ENCODE assay signal across 7 mouse cellular contexts in the genomic region with DNA sequence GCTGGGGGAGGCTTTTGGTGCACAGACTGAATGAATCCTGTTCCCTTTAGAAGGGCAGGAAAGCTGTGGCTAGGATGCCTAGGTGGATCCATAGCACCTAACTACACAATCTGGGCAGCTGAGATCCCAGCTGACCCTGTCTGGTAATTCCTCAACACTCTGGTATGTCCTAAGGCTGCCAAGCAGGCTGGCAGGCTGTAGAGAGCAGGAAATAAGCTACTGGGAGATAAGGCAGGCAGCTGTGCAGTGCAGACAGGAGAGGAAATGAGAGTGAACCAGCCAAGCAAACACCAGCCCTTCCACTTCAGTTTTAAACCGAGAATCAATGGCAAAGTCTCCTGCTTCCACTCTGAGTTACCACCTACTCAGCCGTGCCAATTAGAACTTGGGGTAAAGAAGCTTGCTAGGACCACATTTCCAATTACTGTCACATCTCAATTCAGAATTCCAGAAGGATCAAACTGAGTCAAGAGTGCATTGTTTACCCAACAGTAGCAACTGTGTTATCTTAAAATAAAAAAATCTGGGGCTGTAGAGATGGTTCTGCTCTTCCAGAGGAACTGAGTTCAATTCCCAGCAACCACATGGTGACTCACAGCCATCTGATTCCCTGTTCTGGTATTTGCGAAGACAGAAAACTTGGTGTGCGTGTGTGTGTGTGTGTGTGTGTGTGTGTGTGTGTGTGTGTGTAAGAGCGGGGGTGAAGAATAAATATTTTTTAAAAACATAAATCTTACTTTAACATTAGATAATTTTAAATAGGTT.
DNase-seq lines count a peak whose midpoint lies in the region; ATAC-seq and TF ChIP-seq lines count a peak whose summit lies in the region.

No protein-coding gene starts in this region.

- TF ChIP-seq CTCF in heart, adult 2 months (IDR thresholded peaks at IDR 0.05), result no peak
- TF ChIP-seq CTCF in kidney, adult 2 months (conservative IDR thresholded peaks at IDR 0.05; ENCODE audit: insufficient read depth, insufficient read length, low read depth, low read length), result no peak
- no peak for TF ChIP-seq CTCF in stomach, postnatal 0 days (IDR thresholded peaks at IDR 0.05; ENCODE audit: low read depth)

- H3K4me3 ChIP-seq in heart, adult 2 months, result no peak overlapping the region
- no peak overlapping the region for H3K4me3 ChIP-seq in kidney, adult 2 months (ENCODE audit: insufficient read depth, low read depth, low read length)
- no peak overlapping the region for H3K4me3 ChIP-seq in liver, embryonic 16.5 days (ENCODE audit: low read depth, low read length)
- H3K4me3 ChIP-seq in stomach, postnatal 0 days (ENCODE audit: low read depth, low read length), result no peak overlapping the region

- peaks cover 14% of the 10 kb centered on the region for H3K4me1 ChIP-seq in heart, adult 2 months (ENCODE audit: control insufficient read depth, insufficient read depth, low read length)
- H3K4me1 ChIP-seq in kidney, adult 2 months (ENCODE audit: control insufficient read depth, insufficient read depth, low read length), result peaks cover 14% of the 10 kb centered on the region; the same call in 1 of the 2 replicates
- peaks cover 2% of the 10 kb centered on the region; the same call in 1 of the 2 replicates for H3K4me1 ChIP-seq in liver, embryonic 16.5 days (ENCODE audit: control insufficient read depth, low read depth, low read length)
- H3K4me1 ChIP-seq in stomach, postnatal 0 days (replicated peaks; ENCODE audit: control insufficient read depth, insufficient read depth), result no peaks in the 10 kb centered on the region

- peak; percentile 96 for TF ChIP-seq EP300 in heart, adult 2 months (IDR thresholded peaks at IDR 0.05; ENCODE audit: insufficient read depth, low read depth, low read length)
- no peak for TF ChIP-seq EP300 in stomach, postnatal 0 days (optimal IDR thresholded peaks at IDR 0.05)

- H3K27ac ChIP-seq in heart, adult 2 months, result peak overlapping the region; percentile 67
- no peak overlapping the region for H3K27ac ChIP-seq in kidney, adult 2 months (ENCODE audit: insufficient read depth, low read depth, low read length)
- no peak overlapping the region for H3K27ac ChIP-seq in liver, embryonic 16.5 days (ENCODE audit: low read length)
- peak overlapping the region; percentile 70 for H3K27ac ChIP-seq in stomach, postnatal 0 days (replicated peaks)

- ATAC-seq in liver, embryonic 16.5 days (ENCODE audit: low read depth), result 0 out of 2 replicates have a peak, but pooled peaks have one; percentile 41
- ATAC-seq in stomach, postnatal 0 days (ENCODE audit: low FRiP score, low TSS enrichment), result peak; percentile 97

- H3K9me3 ChIP-seq in liver, embryonic 16.5 days (replicated peaks; ENCODE audit: control insufficient read depth, low read length), result no peaks in the 10 kb centered on the region
- no peaks in the 10 kb centered on the region for H3K9me3 ChIP-seq in stomach, postnatal 0 days (ENCODE audit: control insufficient read depth, low read length)

- H3K9ac ChIP-seq in heart, adult 2 months (ENCODE audit: low read depth, low read length), result no peak overlapping the region
- no peak overlapping the region for H3K9ac ChIP-seq in liver, embryonic 16.5 days (ENCODE audit: low read depth, low read length)
- no peak overlapping the region for H3K9ac ChIP-seq in stomach, postnatal 0 days (ENCODE audit: low read length)

- H3K4me2 ChIP-seq in liver, embryonic 16.5 days (ENCODE audit: low read depth, low read length), result no peak overlapping the region
- H3K4me2 ChIP-seq in stomach, postnatal 0 days (replicated peaks; ENCODE audit: low read depth), result no peak overlapping the region

- H3K27me3 ChIP-seq in heart, adult 2 months (ENCODE audit: control insufficient read depth, insufficient read depth, low read length), result no peaks in the 10 kb centered on the region
- H3K27me3 ChIP-seq in kidney, adult 2 months (replicated peaks; ENCODE audit: control insufficient read depth, insufficient read depth, low read length), result no peaks in the 10 kb centered on the region
- no peaks in the 10 kb centered on the region for H3K27me3 ChIP-seq in liver, embryonic 16.5 days (ENCODE audit: control insufficient read depth, insufficient read depth, low read depth, low read length)
- no peaks in the 10 kb centered on the region for H3K27me3 ChIP-seq in stomach, postnatal 0 days (ENCODE audit: control insufficient read depth, insufficient read depth, low read length)

- WGBS in heart, adult 2 months, result 30% methylated on average over 5 of the region's 5 CpGs
- 49% methylated on average over 5 of the region's 5 CpGs for WGBS in kidney, adult 2 months
- WGBS in liver, embryonic 16.5 days (ENCODE audit: insufficient replicate concordance), result 15% methylated on average over 5 of the region's 5 CpGs
- WGBS in stomach, postnatal 0 days, result 56% methylated on average over 5 of the region's 5 CpGs

- DNase-seq in right cerebral cortex, postnatal 10 days (ENCODE audit: low spot score in 2 of 2), result peak; percentile 38 to 58
- no peak for DNase-seq in right cerebral cortex, postnatal 36 days (ENCODE audit: low spot score in 2 of 2)
- peak; percentile 71 for DNase-seq in adrenal gland, postnatal 14 days
- peak; percentile 63 to 83 for DNase-seq in heart, adult 2 months
- peak; percentile 67 for DNase-seq in kidney, adult 2 months
- peak; percentile 65 for DNase-seq in stomach, postnatal 0 days (ENCODE audit: low spot score)

- no peak for TF ChIP-seq POLR2A in heart, adult 2 months (IDR thresholded peaks at IDR 0.05; ENCODE audit: insufficient read depth, low read depth, low read length)
- no peak for TF ChIP-seq POLR2A in kidney, adult 2 months (IDR thresholded peaks at IDR 0.05; ENCODE audit: low read depth, low read length)

- H3K36me3 ChIP-seq in heart, adult 2 months (ENCODE audit: control insufficient read depth, insufficient read depth, low read length), result peaks cover 15% of the 10 kb centered on the region
- no peaks in the 10 kb centered on the region for H3K36me3 ChIP-seq in kidney, adult 2 months (ENCODE audit: control insufficient read depth, insufficient read depth, low read length)
- no peaks in the 10 kb centered on the region for H3K36me3 ChIP-seq in liver, embryonic 16.5 days (ENCODE audit: control insufficient read depth, insufficient read depth)
- H3K36me3 ChIP-seq in stomach, postnatal 0 days (ENCODE audit: control insufficient read depth, insufficient read depth, low read length), result no peaks in the 10 kb centered on the region; the same call in 1 of the 2 replicates

- intact Hi-C loops in heart, adult 2 months (cut with DNase I), result loop anchor here (5.0 kb wide), 1 partner anchor 66 kb away; the partner anchor contains the start of gene Tulp4

- H3K79me2 ChIP-seq in heart, adult 2 months (replicated peaks; ENCODE audit: control insufficient read depth, insufficient read depth, low read length), result peaks cover 5% of the 10 kb centered on the region

Comparison
In these comparisons a context has a peak if more than half of its experiments do, and no peak if none do; other contexts are left out.
1. DNase-seq: peak in right cerebral cortex, postnatal 10 days (2 of 2), adrenal gland, postnatal 14 days (single experiment), heart, adult 2 months (2 of 2), kidney, adult 2 months (single experiment) and stomach, postnatal 0 days (single experiment); none in right cerebral cortex, postnatal 36 days (0 of 2).
2. H3K27ac ChIP-seq: peak in heart, adult 2 months (single experiment) and stomach, postnatal 0 days (single experiment); none in kidney, adult 2 months (single experiment) and liver, embryonic 16.5 days (single experiment).